8 mouse cellular contexts compared by ENCODE assay signal in genomic region chr13:55444286-55444936, GRCm38 (mm10). TPM values are rescaled to one million over a fixed set of nuclear protein-coding genes. Genes with fewer than 3 reads are reported as not detected.
DNase-seq lines count a peak whose midpoint lies in the region; ATAC-seq and TF ChIP-seq lines count a peak whose summit lies in the region.

No protein-coding gene starts in this region.

- DNase-seq in layer of hippocampus, adult 2 months (ENCODE audit: low spot score in 2 of 2) = no peak
- no peak for DNase-seq in layer of hippocampus, postnatal 25 days (ENCODE audit: extremely low spot score in 1 of 2, low spot score in 1 of 2)
- peak; percentile 91 for DNase-seq in MEL (ENCODE audit: low read depth, low spot score)
- DNase-seq in embryo, embryonic 11 days = peak; percentile 91
- peak; percentile 80 for DNase-seq in hindbrain, postnatal 0 days (ENCODE audit: low spot score)
- DNase-seq in lung, postnatal 36 days = peak; percentile 90
- no peak for DNase-seq in cerebellum, postnatal 25 days

- no peaks in the 10 kb centered on the region for H3K9me3 ChIP-seq in MEL (replicated peaks; ENCODE audit: insufficient read depth, low read length)
- H3K9me3 ChIP-seq in hindbrain, postnatal 0 days (ENCODE audit: low read length) = no peaks in the 10 kb centered on the region
- H3K9me3 ChIP-seq in stomach, embryonic 16.5 days (replicated peaks; ENCODE audit: control insufficient read depth, low read length) = no peaks in the 10 kb centered on the region

- TF ChIP-seq EP300 in MEL (IDR thresholded peaks at IDR 0.05; ENCODE audit: low read depth in 1 of 2, low read length in 2 of 2) = no peak

- H3K4me1 ChIP-seq in MEL (ENCODE audit: control insufficient read depth in 1 of 2, insufficient read depth in 2 of 2, low read length in 2 of 2) = peaks cover 7 to 31% of the 10 kb centered on the region in 2 experiments
- peaks cover 21% of the 10 kb centered on the region for H3K4me1 ChIP-seq in hindbrain, postnatal 0 days (ENCODE audit: insufficient read depth, low read length)
- peaks cover 25% of the 10 kb centered on the region for H3K4me1 ChIP-seq in stomach, embryonic 16.5 days (ENCODE audit: control insufficient read depth, insufficient read depth, low read length)

- H3K27me3 ChIP-seq in MEL (ENCODE audit: control insufficient read depth in 1 of 2, insufficient read depth in 2 of 2, low read length in 2 of 2) = no peaks in the 10 kb centered on the region
- no peaks in the 10 kb centered on the region for H3K27me3 ChIP-seq in hindbrain, postnatal 0 days (ENCODE audit: insufficient read depth, low read length)
- H3K27me3 ChIP-seq in stomach, embryonic 16.5 days (ENCODE audit: control insufficient read depth, insufficient read depth, low read length) = no peaks in the 10 kb centered on the region

- peak overlapping the region; percentile 96 for H3K27ac ChIP-seq in layer of hippocampus, adult 2 months
- H3K27ac ChIP-seq in MEL (ENCODE audit: control insufficient read depth, low read depth, low read length) = peak overlapping the region; percentile 84
- H3K27ac ChIP-seq in hindbrain, postnatal 0 days = peak overlapping the region; percentile 94
- peak overlapping the region; percentile 99 for H3K27ac ChIP-seq in stomach, embryonic 16.5 days (ENCODE audit: low read length)

- TF ChIP-seq CTCF in layer of hippocampus, adult 2 months (conservative IDR thresholded peaks at IDR 0.05) = no peak
- no peak for TF ChIP-seq CTCF in MEL (IDR thresholded peaks at IDR 0.05 in 2 of 3, conservative IDR thresholded peaks at IDR 0.05 in 1 of 3; ENCODE audit: control insufficient read depth in 1 of 3, insufficient read depth in 1 of 3, low read depth in 2 of 3, low read length in 3 of 3, poor library complexity in 1 of 3, severe bottlenecking in 1 of 3)
- no peak for TF ChIP-seq CTCF in hindbrain, postnatal 0 days (IDR thresholded peaks at IDR 0.05; ENCODE audit: low read depth)

- TF ChIP-seq POLR2A in MEL (IDR thresholded peaks at IDR 0.05; ENCODE audit: control insufficient read depth in 1 of 2, insufficient read depth in 1 of 2, low read depth in 1 of 2, low read length in 2 of 2, poor library complexity in 1 of 2) = peak; percentile 32 to 66; a peak in 2 of 4 replicates

- H3K4me2 ChIP-seq in hindbrain, postnatal 0 days (ENCODE audit: low read depth, low read length) = peak overlapping the region; percentile 70
- peak overlapping the region; percentile 80 for H3K4me2 ChIP-seq in stomach, embryonic 16.5 days (ENCODE audit: low read depth, low read length)

- H3K36me3 ChIP-seq in MEL (ENCODE audit: control insufficient read depth in 1 of 2, insufficient read depth in 2 of 2, low read length in 2 of 2) = peaks cover 0 to 18% of the 10 kb centered on the region in 2 experiments; a peak in 2 of 4 replicates
- no peaks in the 10 kb centered on the region for H3K36me3 ChIP-seq in hindbrain, postnatal 0 days (ENCODE audit: insufficient read depth, low read length)
- H3K36me3 ChIP-seq in stomach, embryonic 16.5 days (ENCODE audit: control insufficient read depth, insufficient read depth, low read length) = no peaks in the 10 kb centered on the region

- peak; percentile 72 for ATAC-seq in hindbrain, postnatal 0 days
- peak; percentile 79 for ATAC-seq in stomach, embryonic 16.5 days (ENCODE audit: insufficient read depth, low FRiP score)

- H3K9ac ChIP-seq in MEL (ENCODE audit: control insufficient read depth, low read depth, low read length, poor library complexity, severe bottlenecking) = peak overlapping the region; percentile 64
- peak overlapping the region; percentile 54 for H3K9ac ChIP-seq in hindbrain, postnatal 0 days (replicated peaks; ENCODE audit: low read length)
- peak overlapping the region; percentile 95 for H3K9ac ChIP-seq in stomach, embryonic 16.5 days (ENCODE audit: low read length)

- peaks cover 32% of the 10 kb centered on the region for H3K79me2 ChIP-seq in MEL (ENCODE audit: control insufficient read depth, insufficient read depth, low read length, poor library complexity)

- TF ChIP-seq RAD21 in MEL (IDR thresholded peaks at IDR 0.05; ENCODE audit: low read depth, low read length) = no peak

- 2% methylated on average over 33 of the region's 33 CpGs for WGBS in hindbrain, postnatal 0 days
- WGBS in stomach, embryonic 16.5 days = under 1% methylated on average over 33 of the region's 33 CpGs

- H3K4me3 ChIP-seq in layer of hippocampus, adult 2 months = peak overlapping the region; percentile 74
- H3K4me3 ChIP-seq in MEL (ENCODE audit: control insufficient read depth in 1 of 2, insufficient read depth in 1 of 2, low read depth in 2 of 2, low read length in 2 of 2) = peak overlapping the region; percentile 55 to 68
- peak overlapping the region; percentile 80 for H3K4me3 ChIP-seq in hindbrain, postnatal 0 days (ENCODE audit: low read length)
- peak overlapping the region; percentile 92 for H3K4me3 ChIP-seq in stomach, embryonic 16.5 days (replicated peaks; ENCODE audit: low read length)

TF ChIP-seq in MEL, 35 proteins besides CTCF, POLR2A, EP300 and RAD21:
- TF ChIP-seq MYB (IDR thresholded peaks at IDR 0.05; ENCODE audit: low read depth, low read length) (no peak), ZMIZ1 (IDR thresholded peaks at IDR 0.05; ENCODE audit: low read depth, low read length) (no peak), TBP (IDR thresholded peaks at IDR 0.05; ENCODE audit: low read depth, low read length) (peak; percentile 71), NELFE (IDR thresholded peaks at IDR 0.05; ENCODE audit: low read depth, low read length) (peak; percentile 49), ETS1 (IDR thresholded peaks at IDR 0.05; ENCODE audit: low read depth, low read length) (0 out of 2 replicates have a peak, but pooled peaks have one; percentile 32), MXI1 (IDR thresholded peaks at IDR 0.05; ENCODE audit: low read depth, low read length) (peak; percentile 80), ELF1 (IDR thresholded peaks at IDR 0.05; ENCODE audit: low read depth, low read length) (peak; percentile 59; the same call in 1 of the 2 replicates), NRF1 (IDR thresholded peaks at IDR 0.05; ENCODE audit: insufficient read depth, low read depth, low read length, poor library complexity, severe bottlenecking) (no peak), HCFC1 (IDR thresholded peaks at IDR 0.05; ENCODE audit: low read depth, low read length) (peak; percentile 18), CHD1 (IDR thresholded peaks at IDR 0.05; ENCODE audit: low read depth, low read length) (no peak), SIN3A (IDR thresholded peaks at IDR 0.05; ENCODE audit: low read length) (peak; percentile 75), MAX (IDR thresholded peaks at IDR 0.05; ENCODE audit: low read length) (peak; percentile 44), POLR2AphosphoS2 (IDR thresholded peaks at IDR 0.05; ENCODE audit: low read length) (peak; percentile 16; the same call in 1 of the 2 replicates)

RNA-seq across cellular contexts. Expression of gene Grk6, which starts 0.5 kb away (rescaled TPM):
- 10 to 100 TPM; 64.8 to 65.8 TPM for total RNA-seq in layer of hippocampus, adult 2 months (2021)
- total RNA-seq in layer of hippocampus, postnatal 25 days (2021) = 10 to 100 TPM; 66.7 to 74.7 TPM
- total RNA-seq in MEL (2012; rRNA removed) = 75.9 and 83.2 TPM in 2 replicates
- polyA plus RNA-seq in MEL (2012; ENCODE audit: insufficient read depth in 1 of 2, insufficient read length in 2 of 2, low read depth in 1 of 2, low replicate concordance in 2 of 2, missing spikeins in 1 of 2) = 10 to 100 TPM in 1 of 2 experiments, not detected in 1; 96.7 TPM
- total RNA-seq in hindbrain, postnatal 0 days (2014; rRNA removed) = 72.2 and 72.6 TPM in 2 replicates
- 34.7 and 35.5 TPM in 2 replicates for polyA plus RNA-seq in hindbrain, postnatal 0 days (2015; fragmentation: Nextera tagmentation; extraction: Ambion mirVana)
- polyA plus RNA-seq in stomach, embryonic 16.5 days (2015; fragmentation: Nextera tagmentation; extraction: Ambion mirVana) = 14.6 TPM in 2 replicates

RNA-seq across cellular contexts. Expression of gene F12, which starts 17.8 kb away (rescaled TPM):
- under 1 TPM; 0.44 to 0.93 TPM for total RNA-seq in layer of hippocampus, adult 2 months (2021)
- under 1 TPM; 0.35 to 0.47 TPM for total RNA-seq in layer of hippocampus, postnatal 25 days (2021)
- not detected in 2 replicates for total RNA-seq in MEL (2012; rRNA removed)
- not detected for polyA plus RNA-seq in MEL (2012; ENCODE audit: insufficient read depth in 1 of 2, insufficient read length in 2 of 2, low read depth in 1 of 2, low replicate concordance in 2 of 2, missing spikeins in 1 of 2)
- total RNA-seq in hindbrain, postnatal 0 days (2014; rRNA removed) = not detected in 2 replicates
- polyA plus RNA-seq in hindbrain, postnatal 0 days (2015; fragmentation: Nextera tagmentation; extraction: Ambion mirVana) = 0.26 and 0.48 TPM in 2 replicates
- 4.5 and 5.6 TPM in 2 replicates for polyA plus RNA-seq in stomach, embryonic 16.5 days (2015; fragmentation: Nextera tagmentation; extraction: Ambion mirVana)

RNA-seq across cellular contexts. Expression of gene Prr7, which starts 19.7 kb away (rescaled TPM):
- total RNA-seq in layer of hippocampus, adult 2 months (2021) = 10 to 100 TPM; 83.0 to 84.5 TPM
- 10 to 100 TPM; 96.9 to 97.3 TPM for total RNA-seq in layer of hippocampus, postnatal 25 days (2021)
- total RNA-seq in MEL (2012; rRNA removed) = 2.4 and 2.7 TPM in 2 replicates
- 1 to 10 TPM in 1 of 2 experiments, not detected in 1; 8.7 TPM for polyA plus RNA-seq in MEL (2012; ENCODE audit: insufficient read depth in 1 of 2, insufficient read length in 2 of 2, low read depth in 1 of 2, low replicate concordance in 2 of 2, missing spikeins in 1 of 2)
- total RNA-seq in hindbrain, postnatal 0 days (2014; rRNA removed) = 106 and 119 TPM in 2 replicates
- 4.6 and 4.9 TPM in 2 replicates for polyA plus RNA-seq in hindbrain, postnatal 0 days (2015; fragmentation: Nextera tagmentation; extraction: Ambion mirVana)
- 0.22 and 0.26 TPM in 2 replicates for polyA plus RNA-seq in stomach, embryonic 16.5 days (2015; fragmentation: Nextera tagmentation; extraction: Ambion mirVana)

RNA-seq across cellular contexts. Expression of gene Pfn3, which starts 29.4 kb away (rescaled TPM):
- total RNA-seq in layer of hippocampus, adult 2 months (2021) = not detected
- total RNA-seq in layer of hippocampus, postnatal 25 days (2021) = not detected
- not detected in 2 replicates for total RNA-seq in MEL (2012; rRNA removed)
- polyA plus RNA-seq in MEL (2012; ENCODE audit: insufficient read depth in 1 of 2, insufficient read length in 2 of 2, low read depth in 1 of 2, low replicate concordance in 2 of 2, missing spikeins in 1 of 2) = not detected
- 0.52 TPM in 1 of 2 replicates, not detected in the other for total RNA-seq in hindbrain, postnatal 0 days (2014; rRNA removed)
- polyA plus RNA-seq in hindbrain, postnatal 0 days (2015; fragmentation: Nextera tagmentation; extraction: Ambion mirVana) = 0.37 and 0.68 TPM in 2 replicates
- not detected in 2 replicates for polyA plus RNA-seq in stomach, embryonic 16.5 days (2015; fragmentation: Nextera tagmentation; extraction: Ambion mirVana)

RNA-seq across cellular contexts. Expression of gene Dbn1, which starts 43.5 kb away (rescaled TPM):
- 100 to 1,000 TPM; 396 to 403 TPM for total RNA-seq in layer of hippocampus, adult 2 months (2021)
- total RNA-seq in layer of hippocampus, postnatal 25 days (2021) = 100 to 1,000 TPM; 356 to 398 TPM
- total RNA-seq in MEL (2012; rRNA removed) = 0.04 and 0.10 TPM in 2 replicates
- under 1 TPM in 1 of 2 experiments, not detected in 1; 0.53 TPM for polyA plus RNA-seq in MEL (2012; ENCODE audit: insufficient read depth in 1 of 2, insufficient read length in 2 of 2, low read depth in 1 of 2, low replicate concordance in 2 of 2, missing spikeins in 1 of 2)
- 442 and 446 TPM in 2 replicates for total RNA-seq in hindbrain, postnatal 0 days (2014; rRNA removed)
- 369 and 371 TPM in 2 replicates for polyA plus RNA-seq in hindbrain, postnatal 0 days (2015; fragmentation: Nextera tagmentation; extraction: Ambion mirVana)
- 111 and 113 TPM in 2 replicates for polyA plus RNA-seq in stomach, embryonic 16.5 days (2015; fragmentation: Nextera tagmentation; extraction: Ambion mirVana)

Comparison
In these comparisons a context has a peak if more than half of its experiments do, and no peak if none do; other contexts are left out.
1. DNase-seq: peak in MEL (single experiment), embryo, embryonic 11 days (single experiment), hindbrain, postnatal 0 days (single experiment) and lung, postnatal 36 days (single experiment); none in layer of hippocampus, adult 2 months (0 of 2), layer of hippocampus, postnatal 25 days (0 of 2) and cerebellum, postnatal 25 days (0 of 2).
2. RNA of gene Prr7, which starts 19.7 kb away (total RNA-seq): 106 to 119 TPM in hindbrain, postnatal 0 days, 96.9 to 97.3 TPM in layer of hippocampus, postnatal 25 days and 83.0 to 84.5 TPM in layer of hippocampus, adult 2 months; 2.4 to 2.7 TPM in MEL; every median in the first group is over 10 times any median in the second.
3. Peak in every context shown above with its lines, with median percentiles within 50 percentile points of each other: H3K27ac ChIP-seq, H3K4me3 ChIP-seq and H3K9ac ChIP-seq.